Mouse (Mus musculus) heart, embryonic 10.5 days (tissue): ENCODE data around the gene Timm29. TPM values are rescaled to one million over a fixed set of nuclear protein-coding genes. Genes with fewer than 3 reads are reported as not detected.

ENCODE experiments used
- DNase-seq: peaks from one replicate; pipeline ENCODE4 v3.0.0-alpha.2; 2017; ENCODE audit warnings: low spot score
- H3K27ac ChIP-seq: fragments of 300-500 bp; sonication (generic); 2 replicates; pipeline ENCODE4 v1.5.1; 2016; ENCODE audit warnings: mild to moderate bottlenecking
- H3K27me3 ChIP-seq: fragments of 300-500 bp; sonication (generic); 2 replicates; pipeline ENCODE4 v1.6.1; 2016; ENCODE audit warnings: mild to moderate bottlenecking; ENCODE audit not compliant: poor library complexity, insufficient read depth, severe bottlenecking
- H3K36me3 ChIP-seq: fragments of 300-500 bp; sonication (generic); 2 replicates; pipeline ENCODE4 v1.6.1; 2016; ENCODE audit warnings: mild to moderate bottlenecking, moderate library complexity
- H3K4me1 ChIP-seq: fragments of 300-500 bp; sonication (generic); 2 replicates; pipeline ENCODE4 v1.6.1; 2016; ENCODE audit warnings: mild to moderate bottlenecking
- H3K4me3 ChIP-seq: fragments of 300-500 bp; sonication (generic); 2 replicates; pipeline ENCODE4 v1.5.1; 2016; ENCODE audit warnings: mild to moderate bottlenecking, moderate library complexity
- H3K9me3 ChIP-seq: fragments of 300-500 bp; sonication (generic); 2 replicates; pipeline ENCODE4 v1.6.1; 2016; ENCODE audit warnings: mild to moderate bottlenecking, moderate library complexity
- WGBS: fragments of 180-500 bp; shearing (Covaris S2); methylation state at CpG from one replicate; pipeline ENCODE4 v1.1.7; 2016; 5-methylcytosine and 5-hydroxymethylcytosine counted together
- polyA plus RNA-seq: library from polyadenylated mRNA; unstranded; fragments of >200 nt; fragmentation: Nextera tagmentation; extraction: Ambion mirVana; gene quantifications from 2 replicates; pipeline ENCODE4 v1.2.1, GENCODE M21; 2016

Gene Timm29
- 27.4 and 33.3 TPM in 2 replicates for polyA plus RNA-seq

GRCm38 (mm10) chr9:21592703-21593121 lies at the start of gene Timm29, which contains the start of gene Yipf2:
Timm29 (plus strand) TSS chr9:21592722.
Yipf2 (minus strand) TSS chr9:21592828.
- Histone ChIP-seq H3K4me1 (peaks cover 25% of the 10 kb centered on the region), H3K27ac (peak within 1 kb of the TSS; percentile 88), H3K27me3 (no peaks in the 10 kb centered on the region), H3K9me3 (no peaks in the 10 kb centered on the region), H3K36me3 (peaks cover 55% of the 10 kb centered on the region), H3K4me3 (peak within 1 kb of the TSS; percentile 86)
- WGBS, result 0% methylated on average over 30 of the region's 30 CpGs
- peak; percentile 97 for DNase-seq

DNA sequence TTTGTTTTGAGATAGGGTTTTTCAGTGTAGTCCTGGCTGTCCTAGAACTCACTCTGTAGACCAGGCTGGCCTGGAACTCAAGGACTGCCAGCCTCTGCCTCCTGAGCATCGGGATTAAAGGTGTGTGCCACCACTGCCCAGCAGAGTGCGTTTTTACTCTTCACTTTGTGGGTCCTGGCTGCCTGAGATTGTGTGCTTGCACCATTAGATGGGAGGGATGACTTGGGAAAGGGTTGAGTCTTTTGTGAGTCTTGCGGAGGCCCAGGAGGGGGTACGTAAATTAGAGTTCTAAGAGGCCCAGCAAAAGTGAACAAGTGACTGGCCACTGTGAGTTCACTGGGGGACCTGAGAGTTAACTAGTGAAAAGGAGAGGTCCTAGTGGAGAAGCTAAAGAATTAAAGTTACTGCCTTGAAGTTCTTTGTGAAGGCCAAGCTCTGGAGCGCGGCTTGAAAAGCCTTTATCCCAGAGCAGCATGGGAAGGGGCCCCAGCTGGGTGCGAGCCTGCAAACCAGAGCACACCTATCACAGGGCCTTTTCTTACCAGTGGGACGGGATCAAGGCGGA lies 47.1 kb upstream of the Timm29 start:
- no peak for DNase-seq
- no peaks in the 10 kb centered on the region for H3K9me3 ChIP-seq
- H3K4me1 ChIP-seq, result peaks cover 17% of the 10 kb centered on the region
- H3K36me3 ChIP-seq, result peaks cover 7% of the 10 kb centered on the region
- H3K27ac ChIP-seq, result peak overlapping the region; percentile 99
- WGBS, result 14% methylated on average over 9 of the region's 9 CpGs
- H3K4me3 ChIP-seq, result peak overlapping the region; percentile 87
- H3K27me3 ChIP-seq, result no peaks in the 10 kb centered on the region

DNA sequence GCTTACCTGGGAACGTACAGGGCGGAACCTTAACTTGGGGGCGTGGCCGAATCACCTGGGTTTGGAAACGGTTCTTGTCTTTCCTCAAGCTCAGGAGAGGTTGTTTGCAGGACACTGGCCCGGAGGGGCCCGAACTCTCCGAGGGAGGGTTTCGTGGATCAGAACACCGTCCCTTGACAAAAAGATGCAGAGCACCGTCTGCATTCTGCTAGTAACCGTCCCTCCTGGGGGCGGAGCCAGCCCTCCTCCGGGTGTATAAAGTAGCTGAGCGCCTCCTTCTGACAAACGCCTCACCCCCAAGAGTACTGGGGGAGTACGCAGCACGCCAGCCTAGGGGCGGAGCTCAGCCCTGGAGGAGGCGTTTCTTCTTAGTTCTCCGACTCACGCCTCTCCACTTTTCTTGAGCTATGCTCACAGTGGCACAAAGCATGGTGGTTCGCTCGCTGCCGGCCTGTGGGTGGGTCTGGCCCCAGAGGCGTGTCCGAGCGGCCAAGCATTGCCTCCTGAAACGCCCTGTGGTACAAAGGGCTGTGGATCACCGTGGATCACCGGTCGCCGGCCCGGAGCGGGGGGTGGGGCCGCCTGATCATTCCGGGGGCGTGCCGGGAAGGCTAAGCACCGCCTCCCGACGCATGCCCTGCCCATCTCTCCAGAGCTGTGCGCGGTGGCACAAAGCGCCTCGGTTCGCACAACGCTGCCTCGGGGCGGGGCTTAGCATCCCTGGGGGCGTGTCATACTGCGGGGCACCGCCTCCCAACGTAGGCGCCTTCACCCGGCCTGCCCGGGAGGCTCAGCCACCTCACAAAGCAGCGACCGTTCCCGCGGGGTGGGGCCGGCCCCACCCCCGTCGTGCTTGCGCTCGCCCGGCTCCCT lies 46.4 kb upstream of the Timm29 start:
- peak overlapping the region; percentile 87 for H3K4me3 ChIP-seq
- no peaks in the 10 kb centered on the region for H3K9me3 ChIP-seq
- WGBS, result under 1% methylated on average over 67 of the region's 67 CpGs
- H3K4me1 ChIP-seq, result peaks cover 17% of the 10 kb centered on the region
- DNase-seq, result peak; percentile 99
- peaks cover 13% of the 10 kb centered on the region for H3K36me3 ChIP-seq
- H3K27ac ChIP-seq, result peak overlapping the region; percentile 99
- H3K27me3 ChIP-seq, result no peaks in the 10 kb centered on the region

DNA sequence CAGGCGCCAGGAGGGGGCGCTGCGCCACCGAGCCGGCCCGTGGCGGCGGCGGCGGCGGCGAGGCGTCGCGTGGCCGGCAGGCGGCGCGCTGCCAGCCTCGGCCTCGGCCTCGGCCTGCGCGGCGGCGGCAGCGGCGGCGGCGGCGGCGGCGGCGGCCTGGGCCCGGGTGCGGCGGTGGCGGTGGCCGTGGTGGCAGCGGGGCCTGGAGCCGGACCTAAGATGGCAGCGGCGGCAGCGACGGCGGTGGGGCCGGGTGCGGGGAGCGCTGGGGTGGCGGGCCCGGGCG lies 45.8 kb upstream of the Timm29 start, which contains the start of gene Carm1:
Gene Carm1, plus strand, starts transcription at position 106 of the 286 bp plus-strand sequence.
- DNase-seq, result no peak
- Histone ChIP-seq H3K9me3 (no peaks in the 10 kb centered on the region), H3K27me3 (no peaks in the 10 kb centered on the region), H3K36me3 (peaks cover 19% of the 10 kb centered on the region), H3K4me1 (peaks cover 17% of the 10 kb centered on the region), H3K4me3 (peak within 1 kb of the TSS; percentile 87), H3K27ac (peak within 1 kb of the TSS; percentile 99)
- 30% methylated on average over 50 of the region's 52 CpGs for WGBS

GRCm38 (mm10) chr9:21547075-21547941 lies 45.2 kb upstream of the Timm29 start:
- H3K4me3 ChIP-seq, result peak overlapping the region; percentile 87
- peak; percentile 86 for DNase-seq
- WGBS, result 2% methylated on average over 63 of the region's 66 CpGs

DNA sequence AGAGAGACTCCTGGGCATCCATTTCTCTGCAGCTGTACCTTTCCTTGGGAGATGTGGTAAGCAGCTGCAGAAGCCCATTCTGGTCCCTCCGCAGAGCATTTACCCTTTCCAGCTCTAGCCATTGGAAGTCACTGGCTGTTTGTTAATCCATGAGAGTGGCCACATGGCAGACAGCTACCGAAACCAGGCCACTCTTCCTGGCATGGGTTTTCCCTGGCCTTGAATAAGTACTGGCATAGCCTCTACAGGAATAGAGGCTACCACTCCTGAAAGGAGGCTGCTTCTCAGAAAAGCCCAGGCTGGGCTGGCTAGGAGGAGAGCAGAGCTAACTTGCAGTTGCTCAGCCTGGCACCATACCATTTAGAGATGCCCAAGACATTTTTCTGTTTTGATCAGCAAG lies 41.5 kb upstream of the Timm29 start:
- H3K27ac ChIP-seq, result no peak overlapping the region
- DNase-seq, result no peak
- 90% methylated on average over 2 of the region's 2 CpGs for WGBS
- peaks cover 43% of the 10 kb centered on the region for H3K36me3 ChIP-seq
- H3K27me3 ChIP-seq, result no peaks in the 10 kb centered on the region
- no peak overlapping the region for H3K4me3 ChIP-seq
- H3K9me3 ChIP-seq, result no peaks in the 10 kb centered on the region
- peaks cover 27% of the 10 kb centered on the region for H3K4me1 ChIP-seq

More at GRCm38 (mm10) chr9:21547075-21547941, 45.2 kb upstream of the Timm29 start:
- Histone ChIP-seq H3K27ac (peak overlapping the region; percentile 99), H3K36me3 (peaks cover 20% of the 10 kb centered on the region), H3K4me1 (peaks cover 17% of the 10 kb centered on the region), H3K27me3 (no peaks in the 10 kb centered on the region), H3K9me3 (no peaks in the 10 kb centered on the region)

DNA sequence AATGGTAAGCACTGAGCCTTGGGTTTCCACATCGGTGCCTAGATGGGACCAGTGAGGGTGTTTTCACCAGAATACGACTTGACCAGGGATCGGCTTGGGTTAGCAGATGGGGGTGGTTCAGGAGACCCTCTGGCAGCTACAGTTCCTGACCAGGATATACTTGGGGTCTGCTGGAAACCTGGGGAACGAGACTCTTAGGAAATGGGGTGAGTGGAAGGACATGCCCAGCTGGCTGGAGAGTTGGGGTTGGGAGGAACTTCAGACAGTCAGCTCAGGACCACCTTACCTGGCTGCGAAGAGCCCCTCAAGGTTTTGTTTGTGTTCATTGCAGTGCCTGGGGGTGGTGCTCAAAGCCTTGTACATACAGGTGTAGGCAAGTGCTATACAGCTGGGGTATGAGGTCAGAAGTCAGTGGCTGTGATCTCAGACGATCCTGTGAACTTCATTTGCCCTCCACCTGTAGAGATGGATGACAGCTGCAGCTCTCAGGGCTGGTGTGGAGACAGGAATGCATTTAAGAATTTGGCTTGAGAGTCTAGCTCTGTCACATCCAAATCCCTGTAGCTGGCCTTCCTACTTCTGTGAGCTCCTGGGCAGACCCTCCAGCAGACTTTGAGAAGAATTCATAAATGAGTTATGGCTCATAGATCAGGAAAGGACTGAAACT lies 38.8 kb upstream of the Timm29 start:
- Histone ChIP-seq H3K9me3 (no peaks in the 10 kb centered on the region), H3K27ac (no peak overlapping the region), H3K36me3 (peaks cover 60% of the 10 kb centered on the region), H3K4me1 (peaks cover 39% of the 10 kb centered on the region), H3K4me3 (no peak overlapping the region), H3K27me3 (no peaks in the 10 kb centered on the region)
- 86% methylated on average over 6 of the region's 6 CpGs for WGBS
- peak; percentile 69 for DNase-seq

DNA sequence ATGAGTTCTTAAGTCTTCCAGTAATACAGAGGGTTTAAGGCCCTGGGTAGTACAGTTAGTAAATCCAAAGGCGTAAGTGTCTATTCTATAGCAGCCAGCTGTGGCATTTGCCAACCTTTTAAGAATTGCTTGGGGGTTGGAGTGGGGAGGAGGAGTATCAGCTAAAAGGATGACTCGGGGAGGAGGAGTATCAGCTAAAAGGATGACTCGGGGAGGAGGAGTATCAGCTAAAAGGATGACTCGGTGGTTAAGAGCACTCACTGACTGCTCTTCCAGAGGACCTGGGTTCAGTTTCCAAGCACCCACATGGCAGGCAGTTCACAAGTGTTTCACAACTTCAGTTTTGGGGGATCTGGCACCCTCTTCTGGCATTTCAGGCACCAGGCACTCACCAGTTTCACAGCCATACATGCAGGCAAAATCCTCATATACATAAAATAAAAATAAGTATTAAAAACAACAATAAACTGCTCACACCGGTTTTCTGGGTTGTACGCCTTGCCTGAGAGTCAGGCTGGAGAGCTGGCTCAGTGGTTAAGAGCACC lies 37.3 kb upstream of the Timm29 start:
- Histone ChIP-seq H3K27me3 (no peaks in the 10 kb centered on the region), H3K4me1 (peaks cover 39% of the 10 kb centered on the region), H3K9me3 (no peaks in the 10 kb centered on the region), H3K36me3 (peaks cover 61% of the 10 kb centered on the region), H3K4me3 (no peak overlapping the region), H3K27ac (no peak overlapping the region)
- DNase-seq, result no peak
- 88% methylated on average over 6 of the region's 6 CpGs for WGBS

DNA sequence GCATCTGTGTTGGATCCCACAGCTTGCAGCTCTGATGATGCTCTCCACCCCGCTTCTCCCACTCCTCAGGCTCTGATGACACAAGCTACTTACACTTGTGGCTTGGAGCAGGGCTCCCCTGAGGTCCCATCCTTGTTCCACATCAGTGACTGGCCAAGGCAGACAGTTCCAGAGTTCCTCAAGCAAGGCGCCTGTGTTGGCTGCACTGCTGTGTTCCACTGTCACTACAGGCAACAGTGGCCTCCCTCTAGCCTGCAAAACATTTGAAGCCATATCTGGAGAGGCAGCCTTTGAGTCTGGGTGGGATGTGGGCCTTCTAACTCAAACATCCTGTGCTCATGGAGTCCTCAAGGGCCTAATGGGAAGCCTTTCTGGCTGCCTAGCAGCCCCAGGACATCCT lies 35.5 kb upstream of the Timm29 start:
- 86% methylated on average over 2 of the region's 2 CpGs for WGBS
- Histone ChIP-seq H3K27ac (peak overlapping the region; percentile 53; the same call in 1 of the 2 replicates), H3K9me3 (no peaks in the 10 kb centered on the region), H3K4me1 (peaks cover 39% of the 10 kb centered on the region), H3K36me3 (peaks cover 61% of the 10 kb centered on the region), H3K4me3 (no peak overlapping the region), H3K27me3 (no peaks in the 10 kb centered on the region)
- DNase-seq, result peak; percentile 74

DNA sequence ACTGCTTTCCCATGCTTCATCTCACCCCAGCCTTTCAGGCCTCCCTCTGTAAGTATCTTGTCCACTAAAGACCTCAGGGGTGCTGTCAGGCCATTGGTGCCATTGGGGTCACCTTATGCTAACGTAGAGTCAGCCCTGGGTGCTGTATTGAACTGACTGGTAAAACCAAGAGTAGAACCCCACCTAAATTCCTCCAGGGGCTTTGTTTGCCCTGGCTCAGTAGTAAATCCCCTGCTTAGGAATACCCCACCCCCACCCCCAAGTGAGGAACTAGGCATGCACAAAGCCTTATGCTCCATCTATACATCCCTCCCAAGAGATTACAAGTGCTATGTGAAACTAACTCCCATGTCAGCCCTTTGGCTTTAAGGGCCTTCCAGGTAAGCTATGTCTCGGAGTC lies 35.0 kb upstream of the Timm29 start:
- no peaks in the 10 kb centered on the region for H3K9me3 ChIP-seq
- peaks cover 60% of the 10 kb centered on the region for H3K36me3 ChIP-seq
- 89% methylated on average over 2 of the region's 2 CpGs for WGBS
- peaks cover 39% of the 10 kb centered on the region for H3K4me1 ChIP-seq
- DNase-seq, result no peak
- H3K27me3 ChIP-seq, result no peaks in the 10 kb centered on the region
- H3K4me3 ChIP-seq, result no peak overlapping the region
- H3K27ac ChIP-seq, result peak overlapping the region; percentile 53; the same call in 1 of the 2 replicates

- H3K27ac ChIP-seq, result peak overlapping the region; percentile 62
- H3K27me3 ChIP-seq, result no peaks in the 10 kb centered on the region
- no peak overlapping the region for H3K4me3 ChIP-seq
- DNase-seq, result peak; percentile 90
- H3K4me1 ChIP-seq, result peaks cover 37% of the 10 kb centered on the region
- H3K9me3 ChIP-seq, result no peaks in the 10 kb centered on the region
- H3K36me3 ChIP-seq, result peaks cover 59% of the 10 kb centered on the region
- WGBS, result 56% methylated on average over 4 of the region's 4 CpGs
These were observed 34.2 kb upstream of the Timm29 start for GRCm38 (mm10) chr9:21558366-21558765.

DNA sequence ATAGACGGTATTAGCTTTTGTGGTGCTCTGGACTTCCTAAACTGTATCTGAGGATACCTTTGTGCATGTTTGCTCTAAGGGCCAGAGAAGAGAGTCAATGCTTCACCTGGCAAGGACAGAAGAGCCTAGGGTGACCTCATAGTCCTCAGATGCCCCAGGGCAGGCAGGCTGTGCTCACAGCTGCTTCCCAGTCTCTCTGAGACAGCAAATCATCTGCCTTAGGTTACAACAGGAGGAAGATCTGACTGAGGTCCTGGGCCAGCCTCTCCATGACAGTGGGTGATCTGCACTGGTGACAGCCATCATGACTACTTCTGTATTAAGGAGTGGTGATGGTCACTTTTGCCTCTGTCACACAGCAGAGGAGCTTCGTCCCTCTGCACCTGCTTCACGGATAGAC lies 33.4 kb upstream of the Timm29 start:
- no peaks in the 10 kb centered on the region for H3K27me3 ChIP-seq
- H3K36me3 ChIP-seq, result peaks cover 51% of the 10 kb centered on the region
- H3K4me1 ChIP-seq, result peaks cover 30% of the 10 kb centered on the region
- WGBS, result 95% methylated on average over 3 of the region's 3 CpGs
- H3K27ac ChIP-seq, result peak overlapping the region; percentile 10; the same call in 1 of the 2 replicates
- no peaks in the 10 kb centered on the region for H3K9me3 ChIP-seq
- DNase-seq, result peak; percentile 73
- no peak overlapping the region for H3K4me3 ChIP-seq
